Mouse (Mus musculus) midbrain, postnatal 0 days (tissue): ENCODE results near the gene Calcoco2. TPM values are rescaled to one million over a fixed set of nuclear protein-coding genes. Genes with fewer than 3 reads are reported as not detected.
A peak's percentile ranks its signal among the peaks of the same experiment; 100 is the strongest.

Source experiments
- ATAC-seq: fragments of 200-750 bp; cut with Nextera tagmentation; 2 replicates; pipeline ENCODE4 v1.8.0; 2017; ENCODE audit warnings: moderate number of reproducible peaks, mild to moderate bottlenecking, moderate TSS enrichment, moderate library complexity; ENCODE audit not compliant: low FRiP score
- DNase-seq: peaks from one replicate; pipeline ENCODE4 v3.0.0-alpha.2; 2015; ENCODE audit warnings: low spot score
- H3K27ac ChIP-seq: fragments of 300-500 bp; sonication (generic); 2 replicates; pipeline ENCODE4 v1.5.1; 2014; ENCODE audit warnings: low read depth, mild to moderate bottlenecking, low read length, mixed read lengths
- H3K27me3 ChIP-seq: fragments of 300-500 bp; sonication (generic); 2 replicates; pipeline ENCODE4 v1.6.1; 2014; ENCODE audit warnings: low read length, control low read depth, mixed read lengths; ENCODE audit not compliant: insufficient read depth
- H3K36me3 ChIP-seq: fragments of 300-500 bp; sonication (generic); 2 replicates; pipeline ENCODE4 v1.6.1; 2014; ENCODE audit warnings: low read length, control low read depth, mixed read lengths; ENCODE audit not compliant: insufficient read depth
- H3K4me1 ChIP-seq: fragments of 300-500 bp; sonication (generic); 2 replicates; pipeline ENCODE4 v1.6.1; 2014; ENCODE audit warnings: mild to moderate bottlenecking, control low read depth, antibody characterized with exemption, low read length, mixed read lengths; ENCODE audit not compliant: insufficient read depth
- H3K4me2 ChIP-seq: fragments of 300-500 bp; sonication (generic); 2 replicates; pipeline ENCODE4 v1.6.1; 2014; ENCODE audit warnings: low read depth, mild to moderate bottlenecking, low read length, mixed read lengths; ENCODE audit not compliant: poor library complexity, severe bottlenecking
- H3K4me3 ChIP-seq: fragments of 300-500 bp; sonication (generic); 2 replicates; pipeline ENCODE4 v1.5.1; 2014; ENCODE audit warnings: low read depth, mild to moderate bottlenecking, low read length, moderate library complexity
- H3K9ac ChIP-seq: fragments of 300-500 bp; sonication (generic); replicated peaks from 2 replicates; pipeline ENCODE4 v1.6.1; 2014; ENCODE audit warnings: mild to moderate bottlenecking, low read length, moderate library complexity, mixed read lengths; ENCODE audit not compliant: poor library complexity, severe bottlenecking
- H3K9me3 ChIP-seq: fragments of 300-500 bp; sonication (generic); 2 replicates; pipeline ENCODE4 v1.6.1; 2016; ENCODE audit warnings: low read length, control low read depth
- CTCF ChIP-seq: IDR thresholded peaks from 2 replicates; pipeline ENCODE4 v1.5.1; 2016; ENCODE audit warnings: antibody characterized with exemption, mild to moderate bottlenecking
- WGBS: fragments of 180-500 bp; shearing (Covaris S2); extraction: QIAGEN DNeasy Blood & Tissue Kit; methylation state at CpG from one replicate; pipeline ENCODE4 v1.1.7; 2014; 5-methylcytosine and 5-hydroxymethylcytosine counted together
- polyA plus RNA-seq: library from polyadenylated mRNA; unstranded; fragments of >200 nt; fragmentation: Nextera tagmentation; extraction: Ambion mirVana; gene quantifications from 2 replicates; pipeline ENCODE4 v1.2.1, GENCODE M21; 2015
- total RNA-seq: library from RNA; depleted of rRNA; stranded (reverse); fragments of >200 nt; gene quantifications from 2 replicates; pipeline ENCODE4 v1.2.3, GENCODE M21; 2014

Gene Calcoco2
- total and polyA plus RNA-seq, 2 experiments from 2014 or later: not detected

GRCm38 (mm10) chr11:96075509-96076220, 36.1 kb downstream of the Calcoco2 start, which contains the start of gene Atp5g1:
TSS of gene Atp5g1 (minus strand) at chr11:96075670.
- peak within 1 kb of the TSS; percentile 97 for H3K9ac ChIP-seq

GRCm38 (mm10) chr11:96075177-96075508, 36.6 kb downstream of the Calcoco2 start:
- peak overlapping the region; percentile 80 for H3K4me3 ChIP-seq
- ATAC-seq (peak; percentile 1; the same call in 1 of the 2 replicates), DNase-seq (no peak)
- under 1% methylated on average over 15 of the region's 15 CpGs for WGBS
- no peaks in the 10 kb centered on the region for H3K27me3 ChIP-seq
- TF ChIP-seq CTCF: no peak
- no peaks in the 10 kb centered on the region for H3K4me1 ChIP-seq
- H3K9me3 ChIP-seq: no peaks in the 10 kb centered on the region
- H3K27ac ChIP-seq: peak overlapping the region; percentile 89
- peak overlapping the region; percentile 74 for H3K4me2 ChIP-seq
- H3K9ac ChIP-seq: peak overlapping the region; percentile 97
- peaks cover 14% of the 10 kb centered on the region for H3K36me3 ChIP-seq

More at GRCm38 (mm10) chr11:96075509-96076220, 36.1 kb downstream of the Calcoco2 start, which contains the start of gene Atp5g1:
- Histone ChIP-seq H3K27me3 (no peaks in the 10 kb centered on the region), H3K4me3 (peak within 1 kb of the TSS; percentile 80), H3K9me3 (no peaks in the 10 kb centered on the region), H3K36me3 (peaks cover 10% of the 10 kb centered on the region), H3K27ac (peak within 1 kb of the TSS; percentile 89), H3K4me2 (peak within 1 kb of the TSS; percentile 74), H3K4me1 (no peaks in the 10 kb centered on the region)
- DNase-seq (peak; percentile 100), ATAC-seq (peak; percentile 97)
- WGBS: under 1% methylated on average over 37 of the region's 37 CpGs
- TF ChIP-seq CTCF: peak; percentile 54

- Histone ChIP-seq H3K27me3 (no peaks in the 10 kb centered on the region), H3K9ac (peak overlapping the region; percentile 97), H3K4me3 (peak overlapping the region; percentile 80), H3K4me1 (no peaks in the 10 kb centered on the region), H3K36me3 (peaks cover 16% of the 10 kb centered on the region), H3K9me3 (no peaks in the 10 kb centered on the region), H3K27ac (peak overlapping the region; percentile 89), H3K4me2 (peak overlapping the region; percentile 74)
- 31% methylated on average over 17 of the region's 17 CpGs for WGBS
- no peak for ATAC-seq
- no peak for TF ChIP-seq CTCF
- peak; percentile 5 for DNase-seq
These were observed 37.2 kb downstream of the Calcoco2 start for GRCm38 (mm10) chr11:96074351-96075176.

GRCm38 (mm10) chr11:96073295-96073993, 38.3 kb downstream of the Calcoco2 start:
- H3K27me3 ChIP-seq: no peaks in the 10 kb centered on the region
- H3K36me3 ChIP-seq: peaks cover 18% of the 10 kb centered on the region
- ATAC-seq (no peak), DNase-seq (no peak)
- 91% methylated on average over 8 of the region's 9 CpGs for WGBS
- peak overlapping the region; percentile 74 for H3K4me2 ChIP-seq
- peak overlapping the region; percentile 80; the same call in 1 of the 2 replicates for H3K4me3 ChIP-seq
- no peaks in the 10 kb centered on the region for H3K4me1 ChIP-seq
- H3K27ac ChIP-seq: no peak overlapping the region
- TF ChIP-seq CTCF: no peak
- H3K9me3 ChIP-seq: no peaks in the 10 kb centered on the region
- no peak overlapping the region for H3K9ac ChIP-seq

- Histone ChIP-seq H3K9me3 (no peaks in the 10 kb centered on the region), H3K27me3 (no peaks in the 10 kb centered on the region), H3K9ac (no peak overlapping the region), H3K36me3 (peaks cover 18% of the 10 kb centered on the region), H3K4me2 (no peak overlapping the region), H3K4me1 (no peaks in the 10 kb centered on the region), H3K4me3 (no peak overlapping the region), H3K27ac (no peak overlapping the region)
- ATAC-seq: no peak
- WGBS: 95% methylated on average over 1 of the region's 1 CpGs
- TF ChIP-seq CTCF: no peak
- no peak for DNase-seq
These were observed 40.8 kb downstream of the Calcoco2 start for GRCm38 (mm10) chr11:96071013-96071412.
